Mouse (Mus musculus) liver, embryonic 13.5 days (tissue): ENCODE measurements around the gene Rab40b. TPM values are rescaled to one million over a fixed set of nuclear protein-coding genes. Genes with fewer than 3 reads are reported as not detected.
"Not testable (repeated sequence)": the region's sequence is repeated elsewhere in the genome, so short reads cannot be mapped to it uniquely, and the experiment has no call there.

Experiments
- ATAC-seq: fragments of 200-750 bp; cut with Nextera tagmentation; 2 replicates; pipeline ENCODE4 v1.8.0; 2017; ENCODE audit warnings: low read depth, mild to moderate bottlenecking, moderate number of reproducible peaks, moderate library complexity
- DNase-seq: peaks from one replicate; pipeline ENCODE4 v3.0.0; 2022
- H3K27ac ChIP-seq: fragments of 300-500 bp; sonication (generic); 2 replicates; pipeline ENCODE4 v1.5.1; 2015; ENCODE audit warnings: moderate library complexity, mild to moderate bottlenecking, inconsistent platforms
- H3K27me3 ChIP-seq: fragments of 300-500 bp; sonication (generic); 2 replicates; pipeline ENCODE4 v1.6.1; 2015; ENCODE audit warnings: mild to moderate bottlenecking, inconsistent platforms
- H3K36me3 ChIP-seq: fragments of 300-500 bp; sonication (generic); 2 replicates; pipeline ENCODE4 v1.6.1; 2015; ENCODE audit warnings: mild to moderate bottlenecking, inconsistent platforms
- H3K4me1 ChIP-seq: fragments of 300-500 bp; sonication (generic); replicated peaks from 2 replicates; pipeline ENCODE4 v1.6.1; 2015; ENCODE audit warnings: inconsistent platforms
- H3K4me2 ChIP-seq: fragments of 300-500 bp; sonication (generic); 2 replicates; pipeline ENCODE4 v1.6.1; 2015; ENCODE audit warnings: inconsistent platforms, mild to moderate bottlenecking, moderate library complexity
- H3K4me3 ChIP-seq: fragments of 300-500 bp; sonication (generic); replicated peaks from 2 replicates; pipeline ENCODE4 v1.5.1; 2015; ENCODE audit warnings: mild to moderate bottlenecking, inconsistent platforms
- H3K9ac ChIP-seq: fragments of 300-500 bp; sonication (generic); 2 replicates; pipeline ENCODE4 v1.6.1; 2015; ENCODE audit warnings: mild to moderate bottlenecking, inconsistent platforms
- H3K9me3 ChIP-seq: fragments of 300-500 bp; sonication (generic); replicated peaks from 2 replicates; pipeline ENCODE4 v1.6.1; 2016; ENCODE audit warnings: inconsistent platforms
- WGBS: fragments of 180-500 bp; shearing (Covaris S2); methylation state at CpG from one replicate; pipeline ENCODE4 v1.1.7; 2015; ENCODE audit not compliant: insufficient replicate concordance; 5-methylcytosine and 5-hydroxymethylcytosine counted together
- polyA plus RNA-seq: library from polyadenylated mRNA; unstranded; fragments of >200 nt; fragmentation: Nextera tagmentation; extraction: Ambion mirVana; gene quantifications from 2 replicates; pipeline ENCODE4 v1.2.1, GENCODE M21; 2015

Rab40b gene
- polyA plus RNA-seq, 1 experiment from 2014 or later: 0.88 TPM

GRCm38 (mm10) chr11:121367170-121367707, 20.8 kb downstream of the Rab40b start:
- no peaks in the 10 kb centered on the region for H3K36me3 ChIP-seq
- no peak overlapping the region for H3K4me3 ChIP-seq
- no peak overlapping the region for H3K27ac ChIP-seq
- WGBS: 55% methylated on average over 5 of the region's 5 CpGs
- no peak overlapping the region for H3K4me2 ChIP-seq
- ATAC-seq (no peak), DNase-seq (no peak)
- H3K9ac ChIP-seq: no peak overlapping the region
- peaks cover 5% of the 10 kb centered on the region; the same call in 1 of the 2 replicates for H3K4me1 ChIP-seq
- no peaks in the 10 kb centered on the region for H3K9me3 ChIP-seq
- H3K27me3 ChIP-seq: no peaks in the 10 kb centered on the region

- H3K27me3 ChIP-seq: no peaks in the 10 kb centered on the region
- no peaks in the 10 kb centered on the region for H3K9me3 ChIP-seq
- ATAC-seq (no peak), DNase-seq (no peak)
- no peaks in the 10 kb centered on the region for H3K4me1 ChIP-seq
- no peak overlapping the region for H3K9ac ChIP-seq
- 25% methylated on average over 5 of the region's 5 CpGs for WGBS
- H3K27ac ChIP-seq: no peak overlapping the region
- H3K36me3 ChIP-seq: no peaks in the 10 kb centered on the region
- H3K4me2 ChIP-seq: no peak overlapping the region
- H3K4me3 ChIP-seq: no peak overlapping the region
Observed at GRCm38 (mm10) chr11:121362212-121362611, 25.8 kb downstream of the Rab40b start.

DNA sequence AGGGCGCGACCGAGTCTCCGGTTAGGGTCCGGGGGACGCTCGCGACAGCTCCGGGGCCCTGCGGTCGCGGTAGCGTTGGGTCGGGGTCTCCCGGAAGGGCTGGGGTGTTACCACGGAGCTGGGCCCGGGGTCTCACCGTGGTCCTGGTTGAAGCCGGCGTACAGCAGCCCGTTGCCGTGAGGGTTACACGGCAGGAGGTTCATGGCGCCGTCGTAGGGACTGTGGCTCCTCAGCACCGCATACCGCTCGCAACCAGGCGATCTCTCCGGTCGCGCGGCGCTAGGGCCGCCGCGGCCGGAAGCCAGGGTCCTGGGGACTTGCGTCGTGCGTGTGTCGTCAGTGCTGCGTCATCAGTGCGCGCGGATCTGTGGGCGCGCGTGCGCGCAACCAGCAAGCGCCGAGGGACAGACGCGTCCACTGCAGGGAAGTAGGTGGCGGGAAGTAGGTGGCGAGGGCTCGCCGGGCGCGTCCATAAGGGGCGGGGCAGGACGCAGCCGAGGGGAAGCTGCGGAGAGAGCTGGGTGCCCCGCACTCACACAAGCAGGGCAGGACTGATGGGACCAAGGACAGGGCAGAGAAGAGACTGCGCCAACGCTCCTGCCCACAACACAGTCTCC, 33.9 kb downstream of the Rab40b start, which contains the start of gene Wdr45b:
TSS of gene Wdr45b (minus strand) at position 355 of the 617 bp plus-strand sequence.
- Histone ChIP-seq H3K27me3 (no peaks in the 10 kb centered on the region), H3K27ac (peak within 1 kb of the TSS; percentile 88), H3K4me1 (peaks cover 44% of the 10 kb centered on the region), H3K36me3 (peaks cover 12% of the 10 kb centered on the region), H3K9ac (peak within 1 kb of the TSS; percentile 99), H3K9me3 (no peaks in the 10 kb centered on the region), H3K4me2 (peak within 1 kb of the TSS; percentile 88), H3K4me3 (peak within 1 kb of the TSS; percentile 99)
- WGBS: under 1% methylated on average over 69 of the region's 69 CpGs
- ATAC-seq: peak; percentile 95
- DNase-seq: peak; percentile 96

GRCm38 (mm10) chr11:121353326-121354090, 34.5 kb downstream of the Rab40b start:
- DNase-seq (peak; percentile 37), ATAC-seq (peak; percentile 27)
- Histone ChIP-seq H3K4me2 (peak overlapping the region; percentile 88), H3K27ac (peak overlapping the region; percentile 88), H3K9ac (peak overlapping the region; percentile 99), H3K4me1 (peaks cover 44% of the 10 kb centered on the region), H3K9me3 (no peaks in the 10 kb centered on the region), H3K36me3 (peaks cover 18% of the 10 kb centered on the region), H3K4me3 (peak overlapping the region; percentile 99), H3K27me3 (no peaks in the 10 kb centered on the region)
- WGBS: 2% methylated on average over 39 of the region's 41 CpGs

- ATAC-seq: not testable (repeated sequence)
- peaks cover 55% of the 10 kb centered on the region for H3K36me3 ChIP-seq
Observed at GRCm38 (mm10) chr11:121348727-121349126, 39.3 kb downstream of the Rab40b start.

GRCm38 (mm10) chr11:121348166-121348565, 39.9 kb downstream of the Rab40b start:
- Histone ChIP-seq H3K9me3 (no peaks in the 10 kb centered on the region), H3K36me3 (peaks cover 59% of the 10 kb centered on the region), H3K4me1 (peaks cover 39% of the 10 kb centered on the region), H3K4me2 (no peak overlapping the region), H3K27ac (no peak overlapping the region), H3K4me3 (no peak overlapping the region), H3K27me3 (no peaks in the 10 kb centered on the region), H3K9ac (no peak overlapping the region)
- WGBS: 85% methylated on average over 2 of the region's 2 CpGs
- ATAC-seq (no peak), DNase-seq (no peak)

More at GRCm38 (mm10) chr11:121348727-121349126, 39.3 kb downstream of the Rab40b start:
- not testable (repeated sequence) for H3K27ac ChIP-seq, H3K9me3 ChIP-seq, DNase-seq, H3K9ac ChIP-seq, H3K4me3 ChIP-seq, H3K4me2 ChIP-seq, H3K27me3 ChIP-seq
- 77% methylated on average over 3 of the region's 3 CpGs for WGBS
- H3K4me1 ChIP-seq: peaks cover 37% of the 10 kb centered on the region

DNA sequence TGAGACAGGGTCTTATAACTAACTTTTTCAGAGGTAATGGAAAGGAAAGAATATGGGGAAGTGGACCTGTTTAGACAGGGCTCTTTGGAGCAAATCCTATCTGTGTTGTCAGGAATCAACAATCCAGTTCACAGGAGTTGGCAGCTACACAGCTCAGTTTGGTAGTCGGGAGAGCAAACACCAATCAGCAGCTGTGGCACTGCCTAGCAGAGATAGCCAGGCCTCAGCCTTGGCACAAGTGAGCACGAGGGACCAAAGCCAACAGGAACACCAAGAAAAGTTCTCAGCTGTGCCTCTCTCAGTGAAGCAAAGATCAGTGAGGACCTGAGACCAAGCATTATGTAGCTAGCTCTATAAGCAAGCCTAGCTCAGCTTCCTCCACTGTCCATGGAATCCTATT, 41.0 kb downstream of the Rab40b start:
- H3K36me3 ChIP-seq: peaks cover 61% of the 10 kb centered on the region
- WGBS: 60% methylated on average over 2 of the region's 2 CpGs
- no peak for DNase-seq

DNA sequence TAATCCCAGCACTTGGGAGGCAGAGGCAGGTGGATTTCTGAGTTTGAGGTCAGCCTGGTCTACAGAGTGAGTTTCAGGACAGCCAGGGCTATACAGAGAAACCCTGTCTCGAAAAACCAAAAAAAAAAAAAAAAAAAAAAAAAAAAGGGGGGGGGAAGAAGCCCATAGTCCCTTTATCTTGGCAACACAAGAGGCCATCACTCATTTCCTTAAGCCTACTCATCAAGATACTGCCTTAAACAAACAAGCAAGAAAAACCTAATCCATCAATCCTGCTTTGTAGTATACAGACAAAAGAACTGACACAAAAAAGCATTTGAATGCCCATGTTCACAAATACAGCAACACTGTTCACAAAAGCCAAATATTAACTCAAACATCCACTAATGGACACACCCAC, 45.6 kb downstream of the Rab40b start:
- WGBS: 29% methylated on average over 1 of the region's 1 CpGs
- not testable (repeated sequence) for DNase-seq
- ATAC-seq: 0 out of 2 replicates have a peak, but pooled peaks have one; percentile 18

More for the DNA sequence above, 41.0 kb downstream of the Rab40b start:
- no peak overlapping the region for H3K27ac ChIP-seq
- H3K4me2 ChIP-seq: no peak overlapping the region
- no peaks in the 10 kb centered on the region for H3K9me3 ChIP-seq
- H3K4me1 ChIP-seq: peaks cover 37% of the 10 kb centered on the region
- no peak overlapping the region for H3K9ac ChIP-seq
- no peaks in the 10 kb centered on the region for H3K27me3 ChIP-seq
- no peak for ATAC-seq
- no peak overlapping the region for H3K4me3 ChIP-seq

DNA sequence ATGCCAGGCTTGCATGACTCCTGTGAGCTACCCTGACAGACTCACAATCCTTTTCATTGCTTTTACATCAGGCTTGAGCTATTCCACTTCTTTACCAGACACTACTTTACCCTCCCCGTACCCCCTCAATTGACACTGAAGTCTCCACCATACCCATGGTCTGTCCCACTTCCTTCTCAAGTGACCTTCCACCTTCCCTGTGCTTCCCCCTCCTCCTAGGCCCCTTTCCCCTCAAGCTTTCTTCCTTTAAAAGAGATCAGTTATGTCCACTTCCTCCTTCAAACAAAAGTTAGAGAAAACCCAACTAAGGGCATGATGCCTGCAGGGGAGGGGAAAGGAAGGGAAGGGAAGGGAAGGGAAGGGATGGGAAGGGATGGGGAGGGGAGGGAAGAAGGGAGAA, 47.8 kb downstream of the Rab40b start:
- H3K9me3 ChIP-seq: no peaks in the 10 kb centered on the region
- H3K9ac ChIP-seq: no peak overlapping the region
- peaks cover 56% of the 10 kb centered on the region for H3K36me3 ChIP-seq
- no peak for DNase-seq
- no peak overlapping the region for H3K4me2 ChIP-seq
- 46% methylated on average over 1 of the region's 1 CpGs for WGBS
- ATAC-seq: no peak
- H3K4me3 ChIP-seq: no peak overlapping the region
- H3K27ac ChIP-seq: 0 out of 2 replicates have a peak overlapping the region, but pooled peaks have one; percentile 40
- H3K4me1 ChIP-seq: peaks cover 25% of the 10 kb centered on the region
- no peaks in the 10 kb centered on the region for H3K27me3 ChIP-seq

More for the DNA sequence above, 45.6 kb downstream of the Rab40b start:
- H3K27ac ChIP-seq, H3K4me2 ChIP-seq, H3K4me3 ChIP-seq, H3K9me3 ChIP-seq, H3K27me3 ChIP-seq, H3K9ac ChIP-seq: not testable (repeated sequence)
- peaks cover 56% of the 10 kb centered on the region for H3K36me3 ChIP-seq
- H3K4me1 ChIP-seq: peaks cover 29% of the 10 kb centered on the region

- H3K27me3 ChIP-seq: no peaks in the 10 kb centered on the region
- WGBS: 31% methylated on average over 1 of the region's 1 CpGs
- H3K9me3 ChIP-seq: no peaks in the 10 kb centered on the region
- no peak for DNase-seq
- 0 out of 2 replicates have a peak overlapping the region, but pooled peaks have one; percentile 40 for H3K27ac ChIP-seq
- ATAC-seq: no peak
- H3K36me3 ChIP-seq: peaks cover 56% of the 10 kb centered on the region
- no peak overlapping the region for H3K9ac ChIP-seq
- peaks cover 25% of the 10 kb centered on the region for H3K4me1 ChIP-seq
- H3K4me2 ChIP-seq: no peak overlapping the region
- H3K4me3 ChIP-seq: no peak overlapping the region
Observed at GRCm38 (mm10) chr11:121339647-121340046, 48.4 kb downstream of the Rab40b start.

- Histone ChIP-seq H3K4me1 (peaks cover under 1% of the 10 kb centered on the region; the same call in 1 of the 2 replicates), H3K27me3 (no peaks in the 10 kb centered on the region), H3K9ac (no peak overlapping the region), H3K4me3 (no peak overlapping the region), H3K27ac (no peak overlapping the region), H3K36me3 (peaks cover 91% of the 10 kb centered on the region), H3K4me2 (no peak overlapping the region), H3K9me3 (no peaks in the 10 kb centered on the region)
- 82% methylated on average over 3 of the region's 3 CpGs for WGBS
- DNase-seq (no peak), ATAC-seq (no peak)
Observed at GRCm38 (mm10) chr11:121331641-121332040, 56.4 kb downstream of the Rab40b start.
